In genomic region chr15:57408498-57408897, GRCm38 (mm10) we compare ENCODE assay signal across 10 mouse cellular contexts.
DNase-seq lines count a peak whose midpoint lies in the region; ATAC-seq and TF ChIP-seq lines count a peak whose summit lies in the region.
"Had no signal": no experiment of that assay in that cellular context is flagged by ENCODE, and none has a peak within 500 bp of the region (broad histone marks: within the 10 kb centered on the region; RNA-seq: fewer than 3 reads in every experiment).

No protein-coding gene starts in this region.

- no peaks in the 10 kb centered on the region for H3K4me1 ChIP-seq in hindbrain, postnatal 0 days (ENCODE audit: insufficient read depth, low read length)

- no peaks in the 10 kb centered on the region for H3K36me3 ChIP-seq in hindbrain, postnatal 0 days (ENCODE audit: insufficient read depth, low read length)

- no peak overlapping the region for H3K27ac ChIP-seq in hindbrain, postnatal 0 days
- H3K27ac ChIP-seq: liver, embryonic 14.5 days had no signal

- TF ChIP-seq CTCF in hindbrain, postnatal 0 days (IDR thresholded peaks at IDR 0.05; ENCODE audit: low read depth) = peak; percentile 72

- peak; percentile 26 to 56 for DNase-seq in cerebellum, postnatal 10 days
- DNase-seq in cerebellum, adult 11-12 months = no peak
- DNase-seq in ovary, postnatal 14 days (ENCODE audit: low spot score) = peak; percentile 1
- no peak for DNase-seq in ovary, postnatal 36 days (ENCODE audit: low spot score)
- DNase-seq in hindbrain, postnatal 0 days (ENCODE audit: low spot score) = peak; percentile 75
- DNase-seq in retina, postnatal 7 days (ENCODE audit: low read depth, low spot score) = peak; percentile 19
- no peak for DNase-seq in urinary bladder, postnatal 10 days (ENCODE audit: low spot score)
- no peak for DNase-seq in testis, postnatal 14 days (ENCODE audit: low spot score)

- H3K4me2 ChIP-seq in hindbrain, postnatal 0 days (ENCODE audit: low read depth, low read length) = no peak overlapping the region

- no peaks in the 10 kb centered on the region for H3K9me3 ChIP-seq in hindbrain, postnatal 0 days (ENCODE audit: low read length)

- H3K9ac ChIP-seq in hindbrain, postnatal 0 days (replicated peaks; ENCODE audit: low read length) = no peak overlapping the region
- H3K9ac ChIP-seq: liver, embryonic 14.5 days had no signal

- ATAC-seq in hindbrain, postnatal 0 days = peak; percentile 63; the same call in 1 of the 2 replicates

- no peak overlapping the region for H3K4me3 ChIP-seq in hindbrain, postnatal 0 days (ENCODE audit: low read length)
- H3K4me3 ChIP-seq: erythroblast, embryonic 14.5 days had no signal

- H3K27me3 ChIP-seq in hindbrain, postnatal 0 days (ENCODE audit: insufficient read depth, low read length) = no peaks in the 10 kb centered on the region

- WGBS in hindbrain, postnatal 0 days = 60% methylated on average over 2 of the region's 2 CpGs

Comparison
In these comparisons a context has a peak if more than half of its experiments do, and no peak if none do; other contexts are left out.
1. DNase-seq: peak in cerebellum, postnatal 10 days (2 of 2), ovary, postnatal 14 days (single experiment), hindbrain, postnatal 0 days (single experiment) and retina, postnatal 7 days (single experiment); none in cerebellum, adult 11-12 months (single experiment), ovary, postnatal 36 days (single experiment), urinary bladder, postnatal 10 days (single experiment) and testis, postnatal 14 days (single experiment).